8 mouse cellular contexts compared by ENCODE assay signal in the genomic region with DNA sequence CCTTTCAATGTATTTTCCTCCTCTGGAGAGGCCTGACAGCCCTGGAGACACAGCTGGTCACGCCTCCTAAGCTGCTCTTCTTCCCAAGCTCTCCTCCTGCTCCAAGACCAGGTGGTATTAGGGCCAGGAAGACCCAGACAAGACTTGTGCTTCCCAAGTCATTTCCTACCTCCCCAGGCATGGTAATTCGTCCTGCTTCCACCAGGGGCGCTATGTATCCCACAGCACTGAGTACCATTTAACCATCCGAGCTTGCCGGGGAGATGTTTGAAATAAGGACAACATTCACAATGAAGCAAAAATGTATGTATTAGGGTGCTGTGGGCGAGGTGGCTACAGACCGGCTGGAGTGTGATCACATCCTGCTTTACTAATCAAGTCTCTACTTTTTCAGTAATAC.
A peak's percentile ranks its signal among the peaks of the same experiment; 100 is the strongest.
DNase-seq lines count a peak whose midpoint lies in the region; ATAC-seq lines count a peak whose summit lies in the region.

No protein-coding gene starts in this region.

- peak; percentile 49 for DNase-seq in adrenal gland, postnatal 14 days
- no peak for DNase-seq in adrenal gland, adult 2 months
- DNase-seq in midbrain, embryonic 11.5 days (ENCODE audit: low spot score, missing footprints) = no peak
- DNase-seq in cerebellum, adult 9-11 months = peak; percentile 2
- DNase-seq in induced T-regulatory cell, adult 2 months (ENCODE audit: low read depth) = peak; percentile 64
- DNase-seq in lung, postnatal 10 days = peak; percentile 26
- peak; percentile 40 for DNase-seq in testis, postnatal 14 days (ENCODE audit: low spot score)

- no peaks in the 10 kb centered on the region for H3K4me1 ChIP-seq in midbrain, embryonic 11.5 days (ENCODE audit: control insufficient read depth, insufficient read depth, low read length)
- 0 out of 2 replicates have a peak, but pooled peaks cover 3% of the 10 kb centered on the region for H3K4me1 ChIP-seq in midbrain, embryonic 13.5 days (replicated peaks)

- ATAC-seq in midbrain, embryonic 11.5 days (ENCODE audit: low FRiP score) = peak; percentile 40; the same call in 1 of the 2 replicates
- no peak for ATAC-seq in midbrain, embryonic 13.5 days

- H3K9me3 ChIP-seq in midbrain, embryonic 11.5 days (ENCODE audit: control insufficient read depth, low read length) = no peaks in the 10 kb centered on the region
- no peaks in the 10 kb centered on the region for H3K9me3 ChIP-seq in midbrain, embryonic 13.5 days

- no peak overlapping the region for H3K27ac ChIP-seq in midbrain, embryonic 11.5 days (ENCODE audit: low read depth, low read length)
- H3K27ac ChIP-seq in midbrain, embryonic 13.5 days = no peak overlapping the region

- WGBS in midbrain, embryonic 11.5 days = 49% methylated on average over 7 of the region's 7 CpGs
- 42% methylated on average over 7 of the region's 7 CpGs for WGBS in midbrain, embryonic 13.5 days

- H3K36me3 ChIP-seq in midbrain, embryonic 11.5 days (ENCODE audit: control insufficient read depth, insufficient read depth, low read length) = no peaks in the 10 kb centered on the region
- H3K36me3 ChIP-seq in midbrain, embryonic 13.5 days = no peaks in the 10 kb centered on the region

- no peak overlapping the region for H3K9ac ChIP-seq in midbrain, embryonic 11.5 days (ENCODE audit: low read length)
- no peak overlapping the region for H3K9ac ChIP-seq in midbrain, embryonic 13.5 days (replicated peaks)

- no peaks in the 10 kb centered on the region for H3K27me3 ChIP-seq in midbrain, embryonic 11.5 days (ENCODE audit: control insufficient read depth, insufficient read depth, low read length)
- H3K27me3 ChIP-seq in midbrain, embryonic 13.5 days = no peaks in the 10 kb centered on the region

- H3K4me2 ChIP-seq in midbrain, embryonic 11.5 days = no peak overlapping the region
- no peak overlapping the region for H3K4me2 ChIP-seq in midbrain, embryonic 13.5 days (replicated peaks)

- H3K4me3 ChIP-seq in midbrain, embryonic 11.5 days (ENCODE audit: low read depth, low read length) = no peak overlapping the region
- H3K4me3 ChIP-seq in midbrain, embryonic 13.5 days (replicated peaks) = no peak overlapping the region

Comparison
In these comparisons a context has a peak if more than half of its experiments do, and no peak if none do; other contexts are left out.
1. DNase-seq: peak in adrenal gland, postnatal 14 days (single experiment), cerebellum, adult 9-11 months (single experiment), induced T-regulatory cell, adult 2 months (single experiment), lung, postnatal 10 days (single experiment) and testis, postnatal 14 days (single experiment); none in adrenal gland, adult 2 months (single experiment) and midbrain, embryonic 11.5 days (single experiment).